Mouse (Mus musculus) hindbrain, embryonic 10.5 days (tissue): ENCODE measurements at regions not wholly inside any gene's neighbourhood (a gene's known extent, or its start where the extent isn't known, plus 50 kb on each side); places are given as distances from the start of the nearest gene placed in this dataset.
"Not testable (repeated sequence)": the region's sequence is repeated elsewhere in the genome, so short reads cannot be mapped to it uniquely, and the experiment has no call there.

ENCODE experiments used
- DNase-seq: peaks from one replicate; pipeline ENCODE4 v3.0.0-alpha.2; 2017; ENCODE audit warnings: low spot score
- H3K27ac ChIP-seq: fragments of 300-500 bp; sonication (generic); 2 replicates; pipeline ENCODE4 v1.5.1; 2016; ENCODE audit warnings: mild to moderate bottlenecking, moderate library complexity
- H3K27me3 ChIP-seq: fragments of 300-500 bp; sonication (generic); 2 replicates; pipeline ENCODE4 v1.6.1; 2016; ENCODE audit warnings: mild to moderate bottlenecking; ENCODE audit not compliant: poor library complexity, insufficient read depth, severe bottlenecking
- H3K36me3 ChIP-seq: fragments of 300-500 bp; sonication (generic); 2 replicates; pipeline ENCODE4 v1.6.1; 2016; ENCODE audit warnings: mild to moderate bottlenecking, moderate library complexity
- H3K4me1 ChIP-seq: fragments of 300-500 bp; sonication (generic); replicated peaks from 2 replicates; pipeline ENCODE4 v1.6.1; 2016; ENCODE audit warnings: mild to moderate bottlenecking
- H3K4me3 ChIP-seq: fragments of 300-500 bp; sonication (generic); 2 replicates; pipeline ENCODE4 v1.5.1; 2016; ENCODE audit warnings: mild to moderate bottlenecking, moderate library complexity
- H3K9me3 ChIP-seq: fragments of 300-500 bp; sonication (generic); 2 replicates; pipeline ENCODE4 v1.6.1; 2016; ENCODE audit warnings: mild to moderate bottlenecking, moderate library complexity
- WGBS: fragments of 180-500 bp; shearing (Covaris S2); methylation state at CpG from one replicate; pipeline ENCODE4 v1.1.7; 2016; 5-methylcytosine and 5-hydroxymethylcytosine counted together

GRCm38 (mm10) chr1:185951163-185951562 is 165.9 kb downstream of the Lyplal1 start:
- Histone ChIP-seq H3K27ac (no peak overlapping the region), H3K9me3 (no peaks in the 10 kb centered on the region), H3K4me3 (no peak overlapping the region), H3K36me3 (no peaks in the 10 kb centered on the region), H3K27me3 (no peaks in the 10 kb centered on the region), H3K4me1 (no peaks in the 10 kb centered on the region)
- WGBS: 85% methylated on average over 1 of the region's 1 CpGs
- DNase-seq: no peak

GRCm38 (mm10) chr1:185955821-185956220 is 161.3 kb downstream of the Lyplal1 start:
- not testable (repeated sequence) for H3K27me3 ChIP-seq, H3K36me3 ChIP-seq, H3K4me3 ChIP-seq, H3K4me1 ChIP-seq, DNase-seq, H3K9me3 ChIP-seq, H3K27ac ChIP-seq
- 38% methylated on average over 1 of the region's 1 CpGs for WGBS

- H3K4me3 ChIP-seq: no peak overlapping the region
These were observed 159.6 kb downstream of the Lyplal1 start for GRCm38 (mm10) chr1:185957557-185957956.

DNA sequence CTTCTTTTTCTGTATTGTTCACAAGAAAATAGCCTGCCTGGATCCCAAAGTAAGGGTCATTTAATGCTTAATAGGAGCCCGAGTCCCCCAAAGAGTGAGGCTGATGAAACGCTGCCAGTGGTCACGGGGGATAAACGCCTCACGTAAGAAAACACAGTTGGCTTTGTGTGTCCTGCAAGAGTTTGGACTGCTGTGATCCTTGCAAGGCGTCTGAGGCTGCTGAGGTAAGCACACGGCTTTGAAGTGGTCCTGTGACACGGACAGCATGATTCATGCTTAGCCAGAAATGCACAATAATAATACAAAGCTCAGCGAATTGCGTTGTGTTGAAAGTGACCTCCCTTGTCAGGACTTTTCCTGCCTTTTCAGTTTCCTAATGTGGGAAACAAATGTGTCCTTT is 158.8 kb downstream of the Lyplal1 start:
- DNase-seq: no peak
- Histone ChIP-seq H3K27me3 (no peaks in the 10 kb centered on the region), H3K4me3 (no peak overlapping the region), H3K36me3 (no peaks in the 10 kb centered on the region), H3K4me1 (no peaks in the 10 kb centered on the region), H3K27ac (no peak overlapping the region), H3K9me3 (no peaks in the 10 kb centered on the region)
- 74% methylated on average over 10 of the region's 10 CpGs for WGBS

More at GRCm38 (mm10) chr1:185957557-185957956, 159.6 kb downstream of the Lyplal1 start:
- DNase-seq: no peak
- WGBS: 83% methylated on average over 3 of the region's 3 CpGs
- no peaks in the 10 kb centered on the region for H3K36me3 ChIP-seq
- H3K4me1 ChIP-seq: no peaks in the 10 kb centered on the region
- no peaks in the 10 kb centered on the region for H3K27me3 ChIP-seq
- H3K27ac ChIP-seq: no peak overlapping the region
- no peaks in the 10 kb centered on the region for H3K9me3 ChIP-seq

DNA sequence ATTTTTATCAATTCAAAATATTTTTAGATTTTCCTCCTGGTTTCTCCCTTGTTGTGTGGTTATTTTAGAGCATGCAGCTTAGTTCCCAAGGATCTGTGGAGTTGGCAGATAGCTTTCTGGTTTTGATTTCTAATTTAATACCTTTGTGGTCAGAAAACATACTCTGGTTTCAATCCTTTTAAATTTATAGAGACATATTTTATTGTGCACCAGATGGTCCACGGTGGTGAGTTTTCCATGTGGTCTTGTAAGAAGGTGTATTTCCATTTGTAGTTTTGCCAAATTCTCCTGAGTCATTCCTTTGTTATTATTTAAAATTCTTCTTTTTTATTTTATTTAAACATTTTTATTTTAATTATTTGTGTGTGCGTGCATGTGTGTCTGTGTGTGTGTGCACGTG is 154.5 kb downstream of the Lyplal1 start:
- Histone ChIP-seq H3K36me3 (no peaks in the 10 kb centered on the region), H3K9me3 (no peaks in the 10 kb centered on the region), H3K4me1 (no peaks in the 10 kb centered on the region), H3K27me3 (no peaks in the 10 kb centered on the region), H3K27ac (no peak overlapping the region), H3K4me3 (no peak overlapping the region)
- DNase-seq: no peak
- WGBS: 91% methylated on average over 3 of the region's 3 CpGs

- H3K36me3 ChIP-seq: no peaks in the 10 kb centered on the region
- H3K9me3 ChIP-seq: no peaks in the 10 kb centered on the region
- H3K4me3 ChIP-seq: no peak overlapping the region
- H3K27ac ChIP-seq: no peak overlapping the region
- WGBS: 95% methylated on average over 2 of the region's 2 CpGs
- no peaks in the 10 kb centered on the region for H3K27me3 ChIP-seq
- no peak for DNase-seq
- H3K4me1 ChIP-seq: peaks cover under 1% of the 10 kb centered on the region; the same call in 1 of the 2 replicates
These were observed 153.3 kb downstream of the Lyplal1 start for GRCm38 (mm10) chr1:185963773-185964172.

- Histone ChIP-seq H3K36me3 (no peaks in the 10 kb centered on the region), H3K4me3 (no peak overlapping the region), H3K27ac (no peak overlapping the region), H3K9me3 (no peaks in the 10 kb centered on the region), H3K27me3 (no peaks in the 10 kb centered on the region), H3K4me1 (peaks cover 7% of the 10 kb centered on the region; the same call in 1 of the 2 replicates)
- WGBS: 75% methylated on average over 6 of the region's 6 CpGs
- DNase-seq: no peak
These were observed 152.7 kb downstream of the Lyplal1 start for GRCm38 (mm10) chr1:185964426-185964825.

- H3K27me3 ChIP-seq: no peaks in the 10 kb centered on the region
- no peak for DNase-seq
- H3K36me3 ChIP-seq: no peaks in the 10 kb centered on the region
- H3K27ac ChIP-seq: no peak overlapping the region
- peaks cover 9% of the 10 kb centered on the region; the same call in 1 of the 2 replicates for H3K4me1 ChIP-seq
- WGBS: 88% methylated on average over 4 of the region's 4 CpGs
- H3K9me3 ChIP-seq: no peaks in the 10 kb centered on the region
- no peak overlapping the region for H3K4me3 ChIP-seq
These were observed 149.9 kb downstream of the Lyplal1 start for GRCm38 (mm10) chr1:185967227-185967626.

DNA sequence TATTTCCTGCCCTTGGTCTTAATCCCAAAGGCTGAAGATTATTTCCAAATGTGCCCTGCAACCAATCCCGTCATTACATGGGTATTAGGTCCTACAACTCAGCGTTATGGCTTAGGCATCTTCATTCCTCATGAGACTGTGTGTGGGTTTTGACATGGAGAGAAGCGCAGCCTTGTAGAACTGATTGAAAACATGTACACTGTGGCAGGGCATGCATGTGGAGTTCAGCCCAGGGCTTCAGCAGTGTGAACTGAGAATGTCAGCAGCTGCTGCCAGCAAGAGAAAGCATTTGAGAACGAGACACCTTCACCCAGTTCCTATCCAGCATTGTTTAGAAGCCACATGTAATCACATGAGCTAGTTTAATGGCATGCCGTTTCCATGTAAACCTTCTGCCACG is 149.3 kb downstream of the Lyplal1 start:
- Histone ChIP-seq H3K4me1 (peaks cover 9% of the 10 kb centered on the region; the same call in 1 of the 2 replicates), H3K27ac (no peak overlapping the region), H3K36me3 (no peaks in the 10 kb centered on the region), H3K27me3 (no peaks in the 10 kb centered on the region), H3K4me3 (no peak overlapping the region), H3K9me3 (no peaks in the 10 kb centered on the region)
- no peak for DNase-seq
- WGBS: 87% methylated on average over 6 of the region's 6 CpGs

DNA sequence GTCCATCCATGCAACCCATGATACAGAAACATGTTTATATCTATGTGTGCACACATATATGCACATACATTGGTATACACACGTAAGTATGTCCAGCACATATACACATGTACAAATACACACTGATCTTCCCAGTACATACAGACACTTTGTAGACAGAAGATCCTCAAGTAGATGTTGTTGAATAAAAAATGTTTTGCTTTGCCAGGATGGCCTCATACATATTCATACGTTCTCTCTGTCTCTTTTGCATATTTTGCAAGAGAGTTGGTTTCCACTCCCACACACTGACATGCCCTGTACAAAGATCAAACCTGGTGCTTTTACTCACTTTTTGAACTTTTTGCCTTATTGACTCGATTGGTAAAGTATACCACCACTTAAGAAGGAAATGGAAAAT is 148.5 kb downstream of the Lyplal1 start:
- no peak for DNase-seq
- Histone ChIP-seq H3K4me1 (peaks cover 9% of the 10 kb centered on the region; the same call in 1 of the 2 replicates), H3K4me3 (no peak overlapping the region), H3K27ac (no peak overlapping the region), H3K9me3 (no peaks in the 10 kb centered on the region), H3K36me3 (no peaks in the 10 kb centered on the region), H3K27me3 (no peaks in the 10 kb centered on the region)
- WGBS: 84% methylated on average over 3 of the region's 3 CpGs

GRCm38 (mm10) chr1:185969231-185969630 is 147.9 kb downstream of the Lyplal1 start:
- Histone ChIP-seq H3K4me1 (peaks cover 9% of the 10 kb centered on the region; the same call in 1 of the 2 replicates), H3K36me3 (no peaks in the 10 kb centered on the region), H3K9me3 (no peaks in the 10 kb centered on the region), H3K27me3 (no peaks in the 10 kb centered on the region), H3K4me3 (no peak overlapping the region), H3K27ac (no peak overlapping the region)
- 52% methylated on average over 2 of the region's 2 CpGs for WGBS
- DNase-seq: no peak

DNA sequence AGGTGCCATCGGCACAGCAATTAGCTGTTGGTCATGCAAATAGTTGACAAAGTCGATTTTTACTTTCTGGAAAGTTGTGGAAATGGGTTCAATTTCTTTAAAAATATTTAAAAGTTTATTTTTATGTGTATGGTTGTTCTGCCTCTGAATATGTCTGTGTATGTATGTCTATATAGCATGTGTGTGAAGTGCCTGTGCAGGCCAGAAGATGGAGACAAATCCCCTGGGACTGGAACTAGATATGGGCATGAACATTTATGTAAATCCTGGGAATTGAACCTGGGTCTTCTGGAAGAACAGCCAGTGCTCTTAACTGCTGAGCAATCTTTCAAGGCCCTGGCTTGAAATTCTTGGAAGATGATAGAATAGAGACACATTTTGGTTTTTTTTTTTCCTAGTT is 140.0 kb downstream of the Lyplal1 start:
- H3K9me3 ChIP-seq: no peaks in the 10 kb centered on the region
- 90% methylated on average over 2 of the region's 2 CpGs for WGBS
- H3K4me1 ChIP-seq: no peaks in the 10 kb centered on the region
- no peaks in the 10 kb centered on the region for H3K36me3 ChIP-seq
- no peaks in the 10 kb centered on the region for H3K27me3 ChIP-seq
- DNase-seq: no peak
- no peak overlapping the region for H3K27ac ChIP-seq
- no peak overlapping the region for H3K4me3 ChIP-seq

- 80% methylated on average over 8 of the region's 8 CpGs for WGBS
- no peaks in the 10 kb centered on the region for H3K9me3 ChIP-seq
- no peak overlapping the region for H3K27ac ChIP-seq
- no peak for DNase-seq
- H3K4me3 ChIP-seq: no peak overlapping the region
- H3K36me3 ChIP-seq: no peaks in the 10 kb centered on the region
- no peaks in the 10 kb centered on the region for H3K27me3 ChIP-seq
- no peaks in the 10 kb centered on the region for H3K4me1 ChIP-seq
These were observed 127.7 kb downstream of the Lyplal1 start for GRCm38 (mm10) chr1:185989432-185989831.

DNA sequence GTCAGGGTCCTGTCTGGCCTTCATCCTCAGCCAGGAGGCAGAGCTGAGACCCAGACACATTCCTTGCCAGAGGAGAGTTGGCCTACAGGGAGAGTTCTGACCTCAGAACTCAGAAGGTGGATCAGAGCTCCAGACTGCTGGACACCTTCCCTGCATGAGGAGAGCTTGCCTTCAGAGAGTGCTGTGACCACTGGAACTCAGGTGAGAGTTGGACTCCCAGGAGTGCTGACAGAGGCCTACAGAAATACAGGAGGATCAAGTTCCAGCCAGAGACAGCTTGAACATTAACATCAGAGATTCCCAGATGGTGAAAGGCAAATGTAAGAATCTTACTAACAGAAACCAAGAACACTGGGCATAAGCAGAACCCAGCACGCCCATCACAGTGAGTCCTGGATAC is 117.0 kb downstream of the Lyplal1 start:
- not testable (repeated sequence) for H3K27ac ChIP-seq, H3K36me3 ChIP-seq, DNase-seq, H3K9me3 ChIP-seq, H3K4me3 ChIP-seq, H3K4me1 ChIP-seq, H3K27me3 ChIP-seq
- 92% methylated on average over 1 of the region's 1 CpGs for WGBS
